Mouse (Mus musculus) T-helper 17 cell (primary cell): ENCODE measurements around the gene Myl6.

Experiments used
- in situ Hi-C, 2 experiments: fragments of 300-600 bp; cut with MboI, MseI; formaldehyde crosslinking; loops; 1 replicate in 1 of 2; 2 replicates in 1 of 2; pipeline ENCODE4 v1.15.1; 2025; ENCODE audit warnings: high pct_unique_total_duplicates in 2 of 2

Gene Myl6

GRCm38 (mm10) chr10:128491495-128491894, 2.5 kb downstream of the Myl6 start:
- in situ Hi-C loops: loop anchor here in 1 of 2 experiments (25.0 kb wide), 1 partner anchor 829 kb away; the partner anchor contains the start of genes Nab2 and Nemp1

- in situ Hi-C loops: loop anchor here in 1 of 2 experiments (25.0 kb wide), 1 partner anchor 829 kb away; the partner anchor contains the start of genes Nab2 and Nemp1
These were observed 3.0 kb downstream of the Myl6 start for GRCm38 (mm10) chr10:128490912-128491311.

GRCm38 (mm10) chr10:128490232-128490631, 3.7 kb downstream of the Myl6 start:
- in situ Hi-C loops: loop anchor here in 1 of 2 experiments (25.0 kb wide), 1 partner anchor 828 kb away; the partner anchor contains the start of genes Nab2 and Nemp1

GRCm38 (mm10) chr10:128489785-128490184, 4.2 kb downstream of the Myl6 start:
- in situ Hi-C loops: loop anchor here in 1 of 2 experiments (25.0 kb wide), 1 partner anchor 827 kb away; the partner anchor contains the start of genes Nab2 and Nemp1

GRCm38 (mm10) chr10:128489380-128489779, 4.6 kb downstream of the Myl6 start:
- in situ Hi-C loops: loop anchor here in 1 of 2 experiments (25.0 kb wide), 1 partner anchor 827 kb away; the partner anchor contains the start of genes Nab2 and Nemp1

- in situ Hi-C loops: loop anchor here in 1 of 2 experiments (25.0 kb wide), 1 partner anchor 826 kb away; the partner anchor contains the start of genes Nab2 and Nemp1
These were observed 5.2 kb downstream of the Myl6 start for GRCm38 (mm10) chr10:128488776-128489175.

- in situ Hi-C loops: loop anchor here in 1 of 2 experiments (25.0 kb wide), 1 partner anchor 826 kb away; the partner anchor contains the start of genes Nab2 and Nemp1
These were observed 5.9 kb downstream of the Myl6 start for GRCm38 (mm10) chr10:128487861-128488712.

- in situ Hi-C loops: loop anchor here in 1 of 2 experiments (25.0 kb wide), 1 partner anchor 824 kb away; the partner anchor contains the start of genes Nab2 and Nemp1
These were observed 7.6 kb downstream of the Myl6 start for GRCm38 (mm10) chr10:128486370-128486769.

- in situ Hi-C loops: no loop called here
These were observed 19.6 kb downstream of the Myl6 start for GRCm38 (mm10) chr10:128474366-128474765.

GRCm38 (mm10) chr10:128460270-128460630, 33.7 kb downstream of the Myl6 start:
- in situ Hi-C loops: loop anchor here in 1 of 2 experiments (5.0 kb wide), 1 partner anchor 62 kb away; no protein-coding TSS in a partner anchor

GRCm38 (mm10) chr10:128459409-128460269, 34.3 kb downstream of the Myl6 start:
- in situ Hi-C loops: loop anchor here (5.0 to 10.0 kb wide), 3 partner anchors 63 to 125 kb away; partner anchors contain the start of gene Cs (in 1 of the 2)

GRCm38 (mm10) chr10:128458719-128459408, 35.1 kb downstream of the Myl6 start, which contains the start of gene Smarcc2:
Gene Smarcc2, plus strand, starts transcription at chr10:128459248.
- in situ Hi-C loops: loop anchor here (5.0 to 10.0 kb wide), 2 partner anchors 87 to 124 kb away; partner anchors contain the start of gene Cs (in 1 of the 2)

GRCm38 (mm10) chr10:128458348-128458718, 35.6 kb downstream of the Myl6 start:
- in situ Hi-C loops: loop anchor here (5.0 to 10.0 kb wide), 2 partner anchors 86 to 124 kb away; partner anchors contain the start of gene Cs (in 1 of the 2)

GRCm38 (mm10) chr10:128457676-128458075, 36.3 kb downstream of the Myl6 start:
- in situ Hi-C loops: loop anchor here (5.0 to 10.0 kb wide), 2 partner anchors 85 to 123 kb away; partner anchors contain the start of gene Cs (in 1 of the 2)

- in situ Hi-C loops: loop anchor here (5.0 to 10.0 kb wide), 2 partner anchors 83 to 120 kb away; partner anchors contain the start of gene Cs (in 1 of the 2)
These were observed 38.7 kb downstream of the Myl6 start for GRCm38 (mm10) chr10:128455280-128455679.

GRCm38 (mm10) chr10:128454471-128454870, 39.5 kb downstream of the Myl6 start:
- in situ Hi-C loops: loop anchor here in 1 of 2 experiments (5.0 to 10.0 kb wide), 2 partner anchors 47 to 120 kb away; partner anchors contain the start of gene Cs

GRCm38 (mm10) chr10:128451014-128451413, 42.9 kb downstream of the Myl6 start:
- in situ Hi-C loops: loop anchor here in 1 of 2 experiments (5.0 to 10.0 kb wide), 2 partner anchors 44 to 116 kb away; partner anchors contain the start of gene Cs

- in situ Hi-C loops: no loop called here
These were observed 48.5 kb downstream of the Myl6 start for GRCm38 (mm10) chr10:128445407-128445806.

GRCm38 (mm10) chr10:128444354-128444753, 49.6 kb downstream of the Myl6 start:
- in situ Hi-C loops: loop anchor here in 1 of 2 experiments (5.0 kb wide), 1 partner anchor 72 kb away; no protein-coding TSS in a partner anchor

GRCm38 (mm10) chr10:128442718-128443117, 51.2 kb downstream of the Myl6 start:
- in situ Hi-C loops: loop anchor here in 1 of 2 experiments (5.0 kb wide), 1 partner anchor 70 kb away; no protein-coding TSS in a partner anchor
